Mouse (Mus musculus) cerebellum, postnatal 36 days (tissue): ENCODE results near the gene Acer3.

ENCODE experiments used
- DNase-seq, 2 experiments: peaks; one replicate each; pipeline ENCODE4 v3.0.0; 2021 to 2022; ENCODE audit warnings: mixed read lengths in 2 of 2

Gene Acer3

GRCm38 (mm10) chr7:98321083-98321482 is at the start of gene Acer3:
TSS of gene Acer3 (minus strand) at chr7:98321208.
- DNase-seq: no peak

- DNase-seq: no peak
Observed at GRCm38 (mm10) chr7:98369762-98370369, 48.9 kb upstream of the Acer3 start.

- DNase-seq: no peak
Observed at GRCm38 (mm10) chr7:98361662-98362061, 40.7 kb upstream of the Acer3 start.

GRCm38 (mm10) chr7:98361063-98361652 is 40.1 kb upstream of the Acer3 start, which contains the start of gene Tsku:
TSS of gene Tsku (minus strand) at chr7:98361328.
- peak; percentile 54 to 68 for DNase-seq

GRCm38 (mm10) chr7:98360621-98360990 is 39.6 kb upstream of the Acer3 start:
- DNase-seq: no peak

GRCm38 (mm10) chr7:98359951-98360620 is 39.1 kb upstream of the Acer3 start:
- peak; percentile 17 to 19 for DNase-seq

- DNase-seq: no peak
Observed at GRCm38 (mm10) chr7:98358016-98358415, 37.0 kb upstream of the Acer3 start.

- no peak for DNase-seq
Observed at GRCm38 (mm10) chr7:98357324-98357723, 36.3 kb upstream of the Acer3 start.

GRCm38 (mm10) chr7:98354921-98355310 is 33.9 kb upstream of the Acer3 start:
- DNase-seq: no peak

GRCm38 (mm10) chr7:98354160-98354920 is 33.3 kb upstream of the Acer3 start:
- DNase-seq: no peak

- DNase-seq: no peak
Observed at GRCm38 (mm10) chr7:98353616-98354015, 32.6 kb upstream of the Acer3 start.

- DNase-seq: no peak
Observed at GRCm38 (mm10) chr7:98351523-98351922, 30.5 kb upstream of the Acer3 start.

- DNase-seq: no peak
Observed at GRCm38 (mm10) chr7:98349821-98350220, 28.8 kb upstream of the Acer3 start.

GRCm38 (mm10) chr7:98349096-98349495 is 28.1 kb upstream of the Acer3 start:
- DNase-seq: peak; percentile 88 to 91

- peak; percentile 58 to 67 for DNase-seq
Observed at GRCm38 (mm10) chr7:98348043-98348442, 27.0 kb upstream of the Acer3 start.

- no peak for DNase-seq
Observed at GRCm38 (mm10) chr7:98347471-98347870, 26.5 kb upstream of the Acer3 start.

GRCm38 (mm10) chr7:98345036-98345435 is 24.0 kb upstream of the Acer3 start:
- DNase-seq: no peak

GRCm38 (mm10) chr7:98344361-98344760 is 23.4 kb upstream of the Acer3 start:
- peak; percentile 25 to 38 for DNase-seq

GRCm38 (mm10) chr7:98342249-98342648 is 21.2 kb upstream of the Acer3 start:
- no peak for DNase-seq

- peak; percentile 75 to 77 for DNase-seq
Observed at GRCm38 (mm10) chr7:98341475-98341874, 20.5 kb upstream of the Acer3 start.

- no peak for DNase-seq
Observed at GRCm38 (mm10) chr7:98340343-98340742, 19.3 kb upstream of the Acer3 start.

- no peak for DNase-seq
Observed at GRCm38 (mm10) chr7:98333987-98334386, 13.0 kb upstream of the Acer3 start.

GRCm38 (mm10) chr7:98333507-98333906 is 12.5 kb upstream of the Acer3 start:
- DNase-seq: no peak
